Mouse (Mus musculus) adrenal gland, adult 2 months (tissue): ENCODE measurements around the gene Selp. TPM values are rescaled to one million over a fixed set of nuclear protein-coding genes. Genes with fewer than 3 reads are reported as not detected.

Experiments
- DNase-seq: peaks from one replicate; pipeline ENCODE4 v3.0.0; 2021
- polyA plus RNA-seq: library from polyadenylated mRNA; depleted of rRNA; stranded (reverse); fragments of >200 nt; gene quantifications from 2 replicates; pipeline ENCODE4 v1.2.3, GENCODE M21; 2012; rRNA removed
- total RNA-seq, 2 experiments: library from RNA; stranded (reverse); gene quantifications; 2 replicates each; pipeline ENCODE4 v1.2.3; 2021

Gene Selp
- total and polyA plus RNA-seq, 3 experiments: 0.25 to 1.1 (median 1.1) TPM

GRCm38 (mm10) chr1:164178429-164178828 is 63.4 kb downstream of the Selp start:
- no peak for DNase-seq

- peak; percentile 64 for DNase-seq
Observed at GRCm38 (mm10) chr1:164184142-164184870, 69.2 kb downstream of the Selp start.

GRCm38 (mm10) chr1:164184871-164185223 is 69.8 kb downstream of the Selp start:
- no peak for DNase-seq

GRCm38 (mm10) chr1:164185316-164185715 is 70.3 kb downstream of the Selp start:
- DNase-seq: peak; percentile 36

GRCm38 (mm10) chr1:164187002-164187560 is 72.0 kb downstream of the Selp start:
- DNase-seq: no peak

- no peak for DNase-seq
Observed at GRCm38 (mm10) chr1:164199551-164199950, 84.5 kb downstream of the Selp start.

Other genes with a start within 250 kb of the Selp start
- gene Scyl3, start 186.2 kb upstream of the Selp start, total RNA-seq: 10 to 100 TPM; 18.5 to 20.0 TPM
- gene Scyl3, start 186.2 kb upstream of the Selp start, polyA plus RNA-seq: 4.8 and 5.6 TPM in 2 replicates
- 1 to 10 TPM; 1.6 to 1.8 TPM for gene BC055324, start 120.5 kb upstream of the Selp start, total RNA-seq
- gene BC055324, start 120.5 kb upstream of the Selp start, polyA plus RNA-seq: 0.16 and 0.39 TPM in 2 replicates
- 1 to 10 TPM; 3.9 to 4.6 TPM for gene Mettl18, start 120.4 kb upstream of the Selp start, total RNA-seq
- 0.09 and 0.22 TPM in 2 replicates for gene Mettl18, start 120.4 kb upstream of the Selp start, polyA plus RNA-seq
- 1 to 10 TPM; 3.7 to 5.1 TPM for gene Sele, start 67.0 kb upstream of the Selp start, total RNA-seq
- 0.59 and 1.2 TPM in 2 replicates for gene Sele, start 67.0 kb upstream of the Selp start, polyA plus RNA-seq
- gene Sell, start 53.3 kb upstream of the Selp start, total RNA-seq: 1 to 10 TPM in 1 of 2 experiments, under 1 TPM in 1; 0.63 to 1.1 TPM
- gene Sell, start 53.3 kb upstream of the Selp start, polyA plus RNA-seq: 0.06 and 0.15 TPM in 2 replicates
- 10 to 100 TPM in 1 of 2 experiments, 1 to 10 TPM in 1; 1.1 to 10.2 TPM for gene F5, start 36.6 kb downstream of the Selp start, total RNA-seq
- gene F5, start 36.6 kb downstream of the Selp start, polyA plus RNA-seq: 0.30 and 0.47 TPM in 2 replicates
- gene Slc19a2, start 133.8 kb downstream of the Selp start, total RNA-seq: 10 to 100 TPM; 22.1 to 27.8 TPM
- 26.1 and 31.8 TPM in 2 replicates for gene Slc19a2, start 133.8 kb downstream of the Selp start, polyA plus RNA-seq
- 10 to 100 TPM in 1 of 2 experiments, 1 to 10 TPM in 1; 7.7 to 12.3 TPM for gene Ccdc181, start 160.3 kb downstream of the Selp start, total RNA-seq
- 1.6 and 1.7 TPM in 2 replicates for gene Ccdc181, start 160.3 kb downstream of the Selp start, polyA plus RNA-seq
- gene Nme7, start 188.9 kb downstream of the Selp start, total RNA-seq: 10 to 100 TPM; 14.0 to 21.0 TPM
- gene Nme7, start 188.9 kb downstream of the Selp start, polyA plus RNA-seq: 9.2 and 11.7 TPM in 2 replicates
- gene Blzf1, start 192.2 kb downstream of the Selp start, total RNA-seq: 10 to 100 TPM; 23.4 to 31.7 TPM
- gene Blzf1, start 192.2 kb downstream of the Selp start, polyA plus RNA-seq: 0.97 and 0.98 TPM in 2 replicates